Mouse (Mus musculus) brain, embryonic 18.5 days (tissue): ENCODE measurements around the gene Olfr969.
"Not testable (repeated sequence)": the region's sequence is repeated elsewhere in the genome, so short reads cannot be mapped to it uniquely, and the experiment has no call there.

Source experiments
- DNase-seq: peaks from one replicate; pipeline ENCODE4 v3.0.0-alpha.2; 2012; ENCODE audit warnings: low read depth, low spot score

Olfr969 gene

DNA sequence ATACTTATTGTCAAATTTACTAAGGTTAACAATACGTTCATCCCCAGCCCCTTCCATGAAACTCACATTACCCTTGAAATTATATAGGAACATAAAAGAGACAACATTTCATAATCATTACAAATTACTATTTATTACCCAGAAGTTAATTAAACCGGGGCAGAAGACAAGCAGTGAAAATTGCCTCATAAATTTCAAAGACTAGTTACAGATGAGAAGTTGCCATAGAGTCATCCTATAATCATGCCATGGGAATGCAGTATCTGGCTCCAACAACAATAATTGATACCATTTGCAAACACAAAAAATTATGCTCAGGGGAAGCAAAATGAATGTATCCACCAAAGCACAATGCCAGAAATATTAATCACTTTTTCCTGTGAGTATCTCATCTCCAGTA, at the start of gene Olfr969:
Gene Olfr969, plus strand, starts transcription at position 388 of the 400 bp plus-strand sequence.
- no peak for DNase-seq

DNA sequence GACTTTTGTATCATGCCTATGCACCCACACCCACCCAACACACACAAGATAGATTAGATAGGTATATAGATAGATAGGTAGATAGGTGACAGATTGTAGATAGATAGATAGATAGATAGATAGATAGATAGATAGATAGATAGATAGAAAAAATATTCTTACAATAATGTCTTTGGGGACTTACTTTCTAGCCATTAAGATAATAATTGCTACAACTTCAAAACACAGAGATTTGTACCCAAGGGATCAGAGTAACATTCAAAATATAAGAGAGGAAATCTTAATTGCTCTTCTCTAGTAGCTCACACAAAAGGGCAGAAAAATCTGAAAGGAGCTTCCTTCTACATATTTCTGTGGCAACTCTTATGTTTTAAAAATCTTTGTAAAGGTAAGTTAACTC, 44.8 kb upstream of the Olfr969 start, which contains the start of gene Olfr967:
Gene Olfr967, plus strand, starts transcription at position 301 of the 400 bp plus-strand sequence.
- DNase-seq: no peak

DNA sequence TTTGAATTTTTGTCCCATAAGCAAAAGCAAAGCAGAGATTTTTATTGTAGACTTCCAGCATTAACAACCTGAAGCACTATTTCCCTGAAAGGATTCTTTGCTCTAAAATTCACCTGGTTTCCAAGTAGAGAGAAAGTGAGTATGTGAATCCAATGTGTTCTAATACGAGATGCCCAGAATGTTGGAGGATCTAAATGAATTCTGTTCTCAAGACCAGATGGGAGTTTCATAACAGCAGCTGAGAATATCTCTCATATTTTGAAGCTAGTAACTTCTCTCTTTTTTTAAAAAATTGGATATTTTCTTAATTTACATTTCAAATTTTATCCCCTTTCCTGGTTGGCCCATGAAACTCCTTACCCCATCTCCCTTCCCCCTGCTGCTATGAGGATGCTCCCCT, 44.3 kb upstream of the Olfr969 start:
- DNase-seq: no peak

DNA sequence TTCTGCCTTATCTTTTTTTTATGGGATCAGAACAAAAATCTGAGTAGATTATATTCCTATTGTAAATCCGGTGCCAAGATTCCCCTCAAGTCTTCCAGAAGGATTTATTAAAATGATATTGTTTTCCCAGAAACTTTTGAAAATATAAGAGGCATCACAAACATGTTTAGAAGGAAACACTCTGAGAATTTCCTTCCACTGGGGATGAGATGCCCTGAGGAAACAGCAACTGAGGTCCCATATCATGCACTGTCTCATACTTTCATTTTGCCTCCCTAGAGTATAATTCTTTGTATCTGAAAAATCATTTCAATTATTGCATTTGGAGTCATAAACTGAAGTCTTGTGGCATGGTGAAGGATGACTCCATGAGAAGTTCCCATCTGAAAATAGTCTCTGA, 7.6 kb upstream of the Olfr969 start, which contains the start of gene Olfr968:
Gene Olfr968, minus strand, starts transcription at position 101 of the 400 bp plus-strand sequence.
- DNase-seq: no peak

DNA sequence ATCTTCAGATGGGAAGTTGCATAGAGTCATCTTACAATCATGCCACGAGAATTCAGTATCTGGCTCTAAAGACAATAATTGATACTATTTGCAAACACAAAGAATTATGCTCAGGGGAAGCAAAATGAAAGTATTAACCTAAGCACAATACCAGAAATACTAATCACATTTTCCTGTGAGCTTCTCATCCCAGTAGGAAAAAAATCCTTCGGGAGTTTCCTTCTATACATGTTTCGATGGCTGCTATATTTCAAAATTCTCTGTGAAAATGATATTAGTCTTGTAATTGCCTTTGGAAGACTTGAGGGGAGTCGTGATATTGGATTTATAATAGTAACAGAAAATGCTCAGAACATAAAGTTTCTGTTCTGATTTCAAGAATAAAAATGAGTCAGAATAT, 17.8 kb downstream of the Olfr969 start, which contains the start of gene Olfr970:
Gene Olfr970, plus strand, starts transcription at position 301 of the 400 bp plus-strand sequence.
- no peak for DNase-seq

DNA sequence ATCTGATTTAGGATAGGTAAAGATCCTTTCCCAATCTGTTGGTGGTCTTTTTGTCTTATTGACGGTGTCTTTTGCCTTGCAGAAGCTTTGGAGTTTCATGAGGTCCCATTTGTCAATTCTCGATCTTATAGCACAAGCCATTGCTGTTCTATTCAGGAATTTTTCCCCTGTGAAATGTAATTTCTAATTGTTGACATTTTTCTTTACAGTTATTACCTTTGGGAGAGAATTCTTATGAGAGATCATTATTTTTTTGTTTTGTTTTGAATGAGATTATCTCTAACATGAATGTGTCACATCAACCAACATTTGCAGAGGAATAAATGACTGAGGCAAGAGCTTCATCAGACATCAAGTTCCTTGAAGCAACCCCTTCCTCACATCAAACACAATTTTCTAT, 45.8 kb downstream of the Olfr969 start, which contains the start of gene Olfr971:
Gene Olfr971, plus strand, starts transcription at position 301 of the 400 bp plus-strand sequence.
- DNase-seq: not testable (repeated sequence)
